Mouse (Mus musculus) retina, adult 2 months (tissue): ENCODE measurements around the gene Akr1c20.

ENCODE experiments used
- DNase-seq: peaks from one replicate; pipeline ENCODE4 v3.0.0-alpha.2; 2012; ENCODE audit warnings: low read depth, low spot score

The Akr1c20 gene

GRCm38 (mm10) chr13:4523201-4523838 lies at the start of gene Akr1c20:
Gene Akr1c20, minus strand, starts transcription at chr13:4523345.
- no peak for DNase-seq

GRCm38 (mm10) chr13:4565996-4566395 lies 42.9 kb upstream of the Akr1c20 start:
- DNase-seq, result no peak

DNA sequence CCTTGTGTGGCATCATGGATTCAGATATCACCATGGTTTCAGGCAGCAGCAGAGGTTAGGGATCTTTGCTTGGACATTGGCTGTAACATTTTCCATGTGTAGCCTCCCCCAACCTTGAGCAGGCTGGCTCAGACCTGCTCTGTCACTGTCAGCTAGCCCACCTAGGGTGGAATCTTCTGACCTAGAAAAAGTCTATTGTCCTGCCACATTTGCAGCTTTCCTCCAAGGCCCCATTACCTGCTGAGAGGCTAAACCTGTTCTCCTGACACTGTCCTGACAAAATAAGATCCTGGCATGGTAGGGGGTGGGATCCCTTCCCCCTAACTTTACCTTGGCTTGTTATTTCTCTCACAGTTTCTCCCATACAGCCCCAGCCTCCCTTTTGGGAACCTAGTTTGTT lies 37.4 kb upstream of the Akr1c20 start:
- no peak for DNase-seq

DNA sequence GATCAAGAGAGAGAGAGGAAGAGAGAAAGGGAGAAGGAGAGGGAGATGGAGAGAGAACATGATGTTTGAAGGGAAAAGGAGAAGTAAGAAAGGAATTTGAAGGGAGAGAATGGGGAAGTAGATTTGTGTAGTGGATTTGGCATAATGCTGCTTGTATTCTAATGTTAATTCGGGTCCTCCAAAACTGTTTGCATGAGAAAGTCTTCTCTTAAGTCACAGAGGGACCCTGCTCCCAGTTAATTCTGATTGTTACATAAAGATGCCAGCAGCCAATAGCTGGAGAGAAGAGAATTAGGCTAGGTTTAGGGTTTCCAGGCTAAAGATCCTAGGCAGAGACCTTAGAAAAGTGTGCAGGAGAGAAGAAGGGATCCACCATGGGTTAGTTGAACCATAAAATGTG lies 36.0 kb upstream of the Akr1c20 start:
- no peak for DNase-seq

- DNase-seq, result no peak
Observed at GRCm38 (mm10) chr13:4514811-4515210, 8.3 kb downstream of the Akr1c20 start.

- no peak for DNase-seq
Observed at GRCm38 (mm10) chr13:4467896-4468295, 55.2 kb downstream of the Akr1c20 start.

GRCm38 (mm10) chr13:4465641-4466040 lies 57.5 kb downstream of the Akr1c20 start:
- no peak for DNase-seq
